Mouse (Mus musculus): ENCODE measurements at regions not wholly inside any gene's neighbourhood (a gene's known extent, or its start where the extent isn't known, plus 50 kb on each side); places are given as distances from the start of the nearest gene placed in this dataset.

- TF ChIP-seq POLR2A (IDR thresholded peaks at IDR 0.05; ENCODE audit: control insufficient read depth in 1 of 2, insufficient read depth in 1 of 2, low read depth in 1 of 2, low read length in 2 of 2, poor library complexity in 1 of 2): no peak
- TF ChIP-seq CTCF (IDR thresholded peaks at IDR 0.05 in 2 of 3, conservative IDR thresholded peaks at IDR 0.05 in 1 of 3; ENCODE audit: control insufficient read depth in 1 of 3, insufficient read depth in 1 of 3, low read depth in 2 of 3, low read length in 3 of 3, poor library complexity in 1 of 3, severe bottlenecking in 1 of 3): no peak
- no peak for TF ChIP-seq TAL1 (IDR thresholded peaks at IDR 0.05; ENCODE audit: low read length)
- TF ChIP-seq ZC3H11A (IDR thresholded peaks at IDR 0.05; ENCODE audit: low read depth, low read length): no peak
- TF ChIP-seq MAX (IDR thresholded peaks at IDR 0.05; ENCODE audit: low read length): no peak
- no peak for TF ChIP-seq USF1 (IDR thresholded peaks at IDR 0.05; ENCODE audit: low read depth, low read length)
- TF ChIP-seq GATA1 (IDR thresholded peaks at IDR 0.05; ENCODE audit: low read depth, low read length): no peak
- no peak for TF ChIP-seq EP300 (IDR thresholded peaks at IDR 0.05; ENCODE audit: low read depth in 1 of 2, low read length in 2 of 2)
- no peak for TF ChIP-seq NELFE (IDR thresholded peaks at IDR 0.05; ENCODE audit: low read depth, low read length)
- no peak for TF ChIP-seq MYC (IDR thresholded peaks at IDR 0.05; ENCODE audit: low read depth, low read length)
Observed at GRCm38 (mm10) chr5:90033103-90033502, 150.0 kb upstream of the Adamts3 start.

Data from MEL (cell line).